Mouse (Mus musculus) kidney, adult 2 months (tissue): Measurements from ENCODE around the gene Zbtb38.

Experiments used
- CTCF ChIP-seq: fragments of 200-500 bp; conservative IDR thresholded peaks from 2 replicates; pipeline ENCODE4 v1.5.1; 2011; ENCODE audit warnings: low read depth, mild to moderate bottlenecking, control low read depth, low read length, moderate library complexity, mixed read lengths; ENCODE audit not compliant: insufficient read depth, insufficient read length
- POLR2A ChIP-seq: fragments of 200-500 bp; IDR thresholded peaks from one replicate; pipeline ENCODE4 v1.6.1; 2011; ENCODE audit warnings: low read depth, low read length, control low read depth

- no peak for TF ChIP-seq POLR2A
- no peak for TF ChIP-seq CTCF
These were observed 33.3 kb upstream of the Zbtb38 start for GRCm38 (mm10) chr9:96785871-96786342.
